30 mouse cellular contexts compared by ENCODE assay signal in the genomic region with DNA sequence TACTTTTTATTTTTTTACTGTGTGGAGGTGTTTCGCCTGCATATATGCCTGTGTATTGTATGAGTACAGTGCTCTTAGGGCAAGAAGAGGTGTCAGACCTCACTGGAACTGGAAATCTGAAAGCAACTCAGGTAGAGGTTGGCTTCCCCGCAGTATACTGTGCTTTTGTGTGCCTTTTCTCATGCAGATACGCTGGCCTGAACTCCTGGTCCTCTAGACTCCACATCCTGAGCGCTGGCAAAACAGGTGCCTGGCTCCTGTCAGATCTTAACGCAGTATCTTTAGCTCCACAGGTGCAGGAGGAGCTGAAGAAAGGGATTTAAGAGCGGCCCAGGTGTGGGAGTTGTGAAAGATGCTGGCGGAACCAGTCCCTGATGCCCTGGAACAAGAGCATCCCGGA. TPM values are rescaled to one million over a fixed set of nuclear protein-coding genes. Genes with fewer than 3 reads are reported as not detected.
"Had no signal": no experiment of that assay in that cellular context is flagged by ENCODE, and none has a peak within 500 bp of the region (broad histone marks: within the 10 kb centered on the region; RNA-seq: fewer than 3 reads in every experiment).

No protein-coding gene starts in this region.

- H3K9ac ChIP-seq: heart, embryonic 13.5 days; heart, embryonic 15.5 days; hindbrain, embryonic 13.5 days; hindbrain, embryonic 15.5 days; limb, embryonic 12.5 days; liver, embryonic 12.5 days; liver, embryonic 14.5 days had no signal

- H3K9me3 ChIP-seq: heart, embryonic 13.5 days; heart, embryonic 15.5 days; hindbrain, embryonic 13.5 days; hindbrain, embryonic 15.5 days; limb, embryonic 10.5 days; limb, embryonic 12.5 days; liver, embryonic 12.5 days had no signal

- ATAC-seq: hindbrain, postnatal 0 days; intestine, embryonic 16.5 days had no signal

- H3K4me2 ChIP-seq: heart, embryonic 11.5 days; heart, embryonic 13.5 days; heart, embryonic 15.5 days; hindbrain, embryonic 13.5 days; hindbrain, embryonic 15.5 days; limb, embryonic 12.5 days; liver, embryonic 12.5 days had no signal

- H3K36me3 ChIP-seq: heart, embryonic 13.5 days; heart, embryonic 15.5 days; hindbrain, embryonic 13.5 days; hindbrain, embryonic 15.5 days; limb, embryonic 10.5 days; limb, embryonic 12.5 days; liver, embryonic 12.5 days had no signal

- H3K27me3 ChIP-seq: heart, embryonic 13.5 days; heart, embryonic 15.5 days; hindbrain, embryonic 15.5 days; limb, embryonic 12.5 days; liver, embryonic 12.5 days had no signal

- H3K4me1 ChIP-seq: heart, embryonic 13.5 days; heart, embryonic 15.5 days; hindbrain, embryonic 13.5 days; hindbrain, embryonic 15.5 days had no signal

- H3K4me3 ChIP-seq: heart, adult 2 months; heart, embryonic 13.5 days; heart, embryonic 15.5 days; hindbrain, embryonic 13.5 days; hindbrain, embryonic 15.5 days; layer of hippocampus, adult 2 months; left cerebral cortex, adult 2 months; limb, embryonic 10.5 days; limb, embryonic 12.5 days; liver, embryonic 12.5 days had no signal

- H3K27ac ChIP-seq: heart, adult 2 months; heart, embryonic 13.5 days; heart, embryonic 15.5 days; hindbrain, embryonic 13.5 days; hindbrain, embryonic 15.5 days; hindbrain, postnatal 0 days; layer of hippocampus, adult 2 months; left cerebral cortex, adult 2 months; limb, embryonic 10.5 days; limb, embryonic 12.5 days; liver, embryonic 12.5 days; liver, embryonic 14.5 days had no signal

- DNase-seq: gastrocnemius, postnatal 14 days; gastrocnemius, postnatal 36 days; heart, adult 11 months; heart, adult 2 months; heart, postnatal 14 days; heart, postnatal 36 days; kidney, adult 11 months; kidney, adult 2 months; kidney, adult 9 months; kidney, postnatal 10 days; kidney, postnatal 25 days; kidney, postnatal 4 days; liver had no signal

RNA-seq across cellular contexts. Expression of gene Zscan10, which starts 4.6 kb away (rescaled TPM):
- polyA plus RNA-seq: gonadal fat pad, adult 2 months; heart, adult 2 months; heart, embryonic 11.5 days; heart, embryonic 13.5 days; heart, embryonic 15.5 days; heart, postnatal 0 days; intestine, embryonic 16.5 days; kidney, adult 2 months; kidney, embryonic 16.5 days; liver, embryonic 12.5 days; liver, embryonic 14.5 days; liver, embryonic 16.5 days had no signal

RNA-seq across cellular contexts. Expression of gene Bicdl2, which starts 55.1 kb away (rescaled TPM):
- polyA plus RNA-seq: heart, adult 2 months; hindbrain, embryonic 15.5 days; liver, embryonic 12.5 days had no signal
